Mouse (Mus musculus): ENCODE results near the gene Tomm7. TPM values are rescaled to one million over a fixed set of nuclear protein-coding genes. Genes with fewer than 3 reads are reported as not detected.

Gene Tomm7
- total RNA-seq, 2 experiments from 2014 or later: 29.8 to 45.6 TPM

Other genes starting within 250 kb of the Tomm7 start
- gene Srpk2, start 159.5 kb downstream of the Tomm7 start, total RNA-seq (2015; ENCODE audit: low replicate concordance): 15.2 and 18.2 TPM in 2 replicates
- gene Srpk2, start 159.5 kb downstream of the Tomm7 start, total RNA-seq (2017; ENCODE audit: low replicate concordance): 18.7 and 20.8 TPM in 2 replicates
- gene Pus7, start 60.5 kb downstream of the Tomm7 start, total RNA-seq (2015; ENCODE audit: low replicate concordance): 14.8 and 19.6 TPM in 2 replicates
- gene Pus7, start 60.5 kb downstream of the Tomm7 start, total RNA-seq (2017; ENCODE audit: low replicate concordance): 6.6 and 20.5 TPM in 2 replicates
- 11.3 and 13.6 TPM in 2 replicates for gene Rint1, start 56.5 kb downstream of the Tomm7 start, total RNA-seq (2015; ENCODE audit: low replicate concordance)
- gene Rint1, start 56.5 kb downstream of the Tomm7 start, total RNA-seq (2017; ENCODE audit: low replicate concordance): 15.7 and 28.4 TPM in 2 replicates
- 255 and 281 TPM in 2 replicates for gene Fam126a, start 186.5 kb upstream of the Tomm7 start, total RNA-seq (2015; ENCODE audit: low replicate concordance)
- 210 and 266 TPM in 2 replicates for gene Fam126a, start 186.5 kb upstream of the Tomm7 start, total RNA-seq (2017; ENCODE audit: low replicate concordance)